Mouse (Mus musculus) neural tube, embryonic 12.5 days (tissue): Measurements from ENCODE around the gene Prdm10. TPM values are rescaled to one million over a fixed set of nuclear protein-coding genes. Genes with fewer than 3 reads are reported as not detected.

Experiments used
- ATAC-seq: fragments of 200-750 bp; cut with Nextera tagmentation; 2 replicates; pipeline ENCODE4 v1.8.0; 2017; ENCODE audit warnings: low read depth, mild to moderate bottlenecking, moderate TSS enrichment, moderate library complexity; ENCODE audit not compliant: low FRiP score
- H3K27ac ChIP-seq: fragments of 300-500 bp; sonication (generic); 2 replicates; pipeline ENCODE4 v1.5.1; 2016
- H3K27me3 ChIP-seq: fragments of 300-500 bp; sonication (generic); replicated peaks from 2 replicates; pipeline ENCODE4 v1.6.1; 2016; ENCODE audit warnings: mild to moderate bottlenecking
- H3K36me3 ChIP-seq: fragments of 300-500 bp; sonication (generic); 2 replicates; pipeline ENCODE4 v1.6.1; 2016; ENCODE audit warnings: mild to moderate bottlenecking
- H3K4me1 ChIP-seq: fragments of 300-500 bp; sonication (generic); 2 replicates; pipeline ENCODE4 v1.6.1; 2016
- H3K4me2 ChIP-seq: fragments of 300-500 bp; sonication (generic); replicated peaks from 2 replicates; pipeline ENCODE4 v1.6.1; 2016; ENCODE audit warnings: mild to moderate bottlenecking
- H3K4me3 ChIP-seq: fragments of 300-500 bp; sonication (generic); 2 replicates; pipeline ENCODE4 v1.5.1; 2016
- H3K9ac ChIP-seq: fragments of 300-500 bp; sonication (generic); 2 replicates; pipeline ENCODE4 v1.6.1; 2016; ENCODE audit warnings: mild to moderate bottlenecking
- H3K9me3 ChIP-seq: fragments of 300-500 bp; sonication (generic); 2 replicates; pipeline ENCODE4 v1.6.1; 2016; ENCODE audit warnings: mild to moderate bottlenecking
- WGBS: fragments of 180-500 bp; shearing (Covaris S2); methylation state at CpG from one replicate; pipeline ENCODE4 v1.1.7; 2016; 5-methylcytosine and 5-hydroxymethylcytosine counted together
- polyA plus RNA-seq: library from polyadenylated mRNA; unstranded; fragments of >200 nt; fragmentation: Nextera tagmentation; extraction: Ambion mirVana; gene quantifications from 2 replicates; pipeline ENCODE4 v1.2.1, GENCODE M21; 2016

Prdm10 gene
- polyA plus RNA-seq, 1 experiment from 2014 or later: 8.0 TPM

DNA sequence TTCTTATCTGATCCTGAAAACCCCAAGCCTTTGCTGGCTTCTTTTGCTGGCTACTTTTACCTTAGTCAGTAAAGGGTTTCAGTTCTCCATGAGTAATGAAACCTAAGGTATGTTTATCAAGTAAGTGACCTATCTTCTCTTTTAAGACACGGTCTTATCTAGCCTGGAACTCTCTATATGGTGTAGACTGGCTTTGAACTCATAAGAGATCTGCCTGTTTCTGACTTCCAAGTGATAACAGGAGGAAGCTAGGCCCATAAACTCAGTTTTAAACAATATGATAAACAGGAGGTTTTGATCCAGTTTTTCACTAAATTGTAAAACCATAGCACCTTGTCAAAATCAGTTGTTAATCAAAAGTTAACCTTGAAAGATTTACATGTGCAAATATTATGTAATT lies 33.5 kb downstream of the Prdm10 start:
- no peak overlapping the region for H3K4me2 ChIP-seq
- no peak for ATAC-seq
- H3K4me1 ChIP-seq: 0 out of 2 replicates have a peak, but pooled peaks cover 4% of the 10 kb centered on the region
- no peaks in the 10 kb centered on the region for H3K27me3 ChIP-seq
- no peak overlapping the region for H3K27ac ChIP-seq
- H3K9me3 ChIP-seq: no peaks in the 10 kb centered on the region
- H3K9ac ChIP-seq: no peak overlapping the region
- 91% methylated on average over 1 of the region's 1 CpGs for WGBS
- no peaks in the 10 kb centered on the region for H3K36me3 ChIP-seq
- no peak overlapping the region for H3K4me3 ChIP-seq

GRCm38 (mm10) chr9:31315983-31316382 lies 35.6 kb downstream of the Prdm10 start:
- Histone ChIP-seq H3K36me3 (no peaks in the 10 kb centered on the region), H3K9ac (no peak overlapping the region), H3K9me3 (no peaks in the 10 kb centered on the region), H3K4me3 (no peak overlapping the region), H3K4me1 (peaks cover 8% of the 10 kb centered on the region; the same call in 1 of the 2 replicates), H3K27me3 (no peaks in the 10 kb centered on the region), H3K27ac (no peak overlapping the region), H3K4me2 (no peak overlapping the region)
- 41% methylated on average over 8 of the region's 8 CpGs for WGBS
- peak; percentile 72; the same call in 1 of the 2 replicates for ATAC-seq

- Histone ChIP-seq H3K9ac (no peak overlapping the region), H3K27me3 (no peaks in the 10 kb centered on the region), H3K4me2 (no peak overlapping the region), H3K9me3 (no peaks in the 10 kb centered on the region), H3K27ac (no peak overlapping the region), H3K4me1 (peaks cover 18% of the 10 kb centered on the region; the same call in 1 of the 2 replicates), H3K36me3 (no peaks in the 10 kb centered on the region), H3K4me3 (no peak overlapping the region)
- whole genome bisulfite sequencing: 31% methylated on average over 5 of the region's 5 CpGs
- ATAC-seq: no peak
Measured at GRCm38 (mm10) chr9:31318956-31319355, 38.6 kb downstream of the Prdm10 start.

- Histone ChIP-seq H3K4me3 (no peak overlapping the region), H3K9me3 (no peaks in the 10 kb centered on the region), H3K4me1 (peaks cover 18% of the 10 kb centered on the region; the same call in 1 of the 2 replicates), H3K27me3 (no peaks in the 10 kb centered on the region), H3K4me2 (no peak overlapping the region), H3K9ac (no peak overlapping the region), H3K36me3 (no peaks in the 10 kb centered on the region), H3K27ac (no peak overlapping the region)
- no peak for ATAC-seq
- WGBS: 63% methylated on average over 1 of the region's 1 CpGs
Measured at GRCm38 (mm10) chr9:31320734-31321133, 40.4 kb downstream of the Prdm10 start.

GRCm38 (mm10) chr9:31321526-31321925 lies 41.2 kb downstream of the Prdm10 start:
- no peak for ATAC-seq
- no peaks in the 10 kb centered on the region for H3K27me3 ChIP-seq
- peaks cover 14% of the 10 kb centered on the region; the same call in 1 of the 2 replicates for H3K4me1 ChIP-seq
- no peaks in the 10 kb centered on the region for H3K36me3 ChIP-seq
- H3K9ac ChIP-seq: no peak overlapping the region
- H3K4me2 ChIP-seq: no peak overlapping the region
- no peak overlapping the region for H3K27ac ChIP-seq
- no peak overlapping the region for H3K4me3 ChIP-seq
- WGBS: 59% methylated on average over 4 of the region's 4 CpGs
- H3K9me3 ChIP-seq: no peaks in the 10 kb centered on the region

DNA sequence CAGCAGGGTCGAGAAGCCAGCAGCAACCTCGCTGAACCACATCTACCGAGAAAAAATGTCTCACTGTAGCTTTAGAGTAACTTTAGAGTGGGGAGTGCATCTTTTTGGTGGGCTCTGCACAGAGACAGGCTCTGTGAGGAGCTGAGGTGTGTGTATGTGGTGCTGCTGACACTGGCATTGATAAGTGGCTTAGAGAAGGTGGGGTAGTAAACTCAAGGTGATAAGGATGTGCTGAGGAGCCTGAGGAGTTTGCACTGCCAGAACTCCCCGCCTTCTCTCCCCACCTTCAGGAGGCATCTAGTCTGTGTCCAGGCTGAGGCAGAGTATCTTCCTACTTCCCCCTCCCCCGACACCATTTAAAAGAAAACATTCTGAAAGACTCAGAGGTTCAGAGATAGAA lies 41.8 kb downstream of the Prdm10 start:
- Histone ChIP-seq H3K9ac (no peak overlapping the region), H3K27me3 (no peaks in the 10 kb centered on the region), H3K4me2 (no peak overlapping the region), H3K4me3 (no peak overlapping the region), H3K9me3 (no peaks in the 10 kb centered on the region), H3K27ac (no peak overlapping the region), H3K36me3 (no peaks in the 10 kb centered on the region), H3K4me1 (peaks cover 14% of the 10 kb centered on the region; the same call in 1 of the 2 replicates)
- ATAC-seq: no peak
- 77% methylated on average over 5 of the region's 5 CpGs for WGBS

- Histone ChIP-seq H3K4me3 (no peak overlapping the region), H3K27me3 (no peaks in the 10 kb centered on the region), H3K36me3 (peaks cover 11% of the 10 kb centered on the region; the same call in 1 of the 2 replicates), H3K9me3 (no peaks in the 10 kb centered on the region), H3K9ac (no peak overlapping the region), H3K4me1 (no peaks in the 10 kb centered on the region), H3K27ac (no peak overlapping the region), H3K4me2 (no peak overlapping the region)
- ATAC-seq: no peak
- WGBS: 79% methylated on average over 3 of the region's 3 CpGs
Measured at GRCm38 (mm10) chr9:31330816-31331215, 50.5 kb downstream of the Prdm10 start.

DNA sequence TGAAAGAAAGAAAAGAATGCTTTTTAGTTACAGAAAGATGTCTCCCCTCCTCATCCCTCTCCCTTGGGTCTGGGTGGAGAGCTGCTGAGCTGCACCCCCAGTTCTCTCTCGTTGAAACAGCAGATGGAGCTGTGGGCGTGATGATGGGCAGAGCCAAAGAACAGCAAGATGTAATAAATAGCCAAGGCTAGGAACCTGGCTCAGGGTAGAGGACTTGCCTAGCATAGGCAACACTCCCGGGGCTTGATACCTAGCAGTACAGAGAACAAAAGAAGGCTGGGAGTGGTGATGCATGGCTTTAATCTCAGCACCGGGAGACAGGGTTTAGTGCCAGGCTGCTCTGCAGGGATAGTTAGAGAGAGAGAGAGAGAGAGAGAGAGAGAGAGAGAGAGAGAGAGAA lies 50.9 kb downstream of the Prdm10 start:
- Histone ChIP-seq H3K4me3 (no peak overlapping the region), H3K27me3 (no peaks in the 10 kb centered on the region), H3K4me1 (no peaks in the 10 kb centered on the region), H3K4me2 (no peak overlapping the region), H3K9ac (no peak overlapping the region), H3K9me3 (no peaks in the 10 kb centered on the region), H3K36me3 (peaks cover 16% of the 10 kb centered on the region), H3K27ac (no peak overlapping the region)
- WGBS: 43% methylated on average over 4 of the region's 4 CpGs
- ATAC-seq: no peak

DNA sequence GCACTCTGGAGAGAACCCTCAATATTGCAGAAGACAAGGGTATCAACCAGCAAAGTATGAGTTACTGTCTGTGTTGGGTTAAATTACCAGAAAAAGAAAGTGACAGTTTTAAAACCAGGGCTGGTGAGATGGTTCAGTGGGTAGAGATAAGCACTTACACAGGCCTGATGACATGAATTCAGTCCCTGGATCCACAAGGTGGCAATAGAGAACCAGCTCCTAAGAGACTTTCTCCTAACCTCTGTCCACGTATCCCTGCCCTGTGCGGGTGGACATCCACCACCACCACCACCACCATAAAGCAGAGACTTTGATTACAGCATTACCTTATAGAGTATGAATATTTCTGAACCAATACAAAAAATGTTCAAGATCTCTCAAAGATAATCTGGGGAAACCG lies 51.6 kb downstream of the Prdm10 start:
- no peak overlapping the region for H3K9ac ChIP-seq
- no peak overlapping the region for H3K27ac ChIP-seq
- H3K4me2 ChIP-seq: no peak overlapping the region
- no peaks in the 10 kb centered on the region for H3K9me3 ChIP-seq
- peaks cover 20% of the 10 kb centered on the region for H3K36me3 ChIP-seq
- H3K27me3 ChIP-seq: no peaks in the 10 kb centered on the region
- no peak overlapping the region for H3K4me3 ChIP-seq
- ATAC-seq: no peak
- WGBS: 72% methylated on average over 3 of the region's 3 CpGs
- H3K4me1 ChIP-seq: no peaks in the 10 kb centered on the region

- no peak overlapping the region for H3K27ac ChIP-seq
- no peaks in the 10 kb centered on the region for H3K27me3 ChIP-seq
- no peak for ATAC-seq
- peaks cover 13% of the 10 kb centered on the region for H3K36me3 ChIP-seq
- no peak overlapping the region for H3K9ac ChIP-seq
- H3K4me2 ChIP-seq: no peak overlapping the region
- no peak overlapping the region for H3K4me3 ChIP-seq
- H3K9me3 ChIP-seq: no peaks in the 10 kb centered on the region
- H3K4me1 ChIP-seq: no peaks in the 10 kb centered on the region
Measured at GRCm38 (mm10) chr9:31332826-31333225, 52.5 kb downstream of the Prdm10 start.

- Histone ChIP-seq H3K9ac (no peak overlapping the region), H3K36me3 (peaks cover 12% of the 10 kb centered on the region), H3K9me3 (no peaks in the 10 kb centered on the region), H3K27ac (no peak overlapping the region), H3K4me2 (no peak overlapping the region), H3K4me3 (no peak overlapping the region), H3K4me1 (no peaks in the 10 kb centered on the region), H3K27me3 (no peaks in the 10 kb centered on the region)
- 79% methylated on average over 6 of the region's 6 CpGs for WGBS
- ATAC-seq: no peak
Measured at GRCm38 (mm10) chr9:31334991-31335390, 54.7 kb downstream of the Prdm10 start.

DNA sequence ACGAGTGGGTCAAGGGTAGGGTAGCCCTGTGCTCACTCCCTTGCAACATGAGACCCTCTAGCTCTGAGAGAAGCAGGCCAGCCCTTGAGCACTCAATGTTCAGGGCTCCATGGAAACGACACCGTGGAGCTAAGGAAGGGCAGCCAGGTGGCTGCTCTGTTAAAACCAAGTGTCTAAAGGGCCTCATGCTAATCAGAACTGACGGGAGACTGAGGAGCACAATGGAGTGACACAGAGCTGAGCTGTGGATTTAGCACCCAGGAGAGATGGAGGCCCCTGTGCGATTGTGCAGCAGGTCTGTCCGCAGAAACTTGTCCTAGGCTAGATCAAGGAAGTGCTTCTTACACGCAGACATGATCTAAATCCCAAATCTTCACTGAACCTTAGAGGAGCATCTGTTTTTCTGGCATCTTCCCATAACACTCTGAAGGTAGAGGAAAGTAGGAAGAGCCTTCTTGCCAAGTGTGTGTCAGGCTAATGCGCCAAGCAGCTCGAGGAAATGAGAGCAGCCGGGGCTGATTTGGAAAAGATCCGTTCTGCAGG lies 64.0 kb downstream of the Prdm10 start:
- no peak overlapping the region for H3K4me2 ChIP-seq
- H3K4me3 ChIP-seq: no peak overlapping the region
- no peaks in the 10 kb centered on the region for H3K27me3 ChIP-seq
- H3K36me3 ChIP-seq: peaks cover 9% of the 10 kb centered on the region; the same call in 1 of the 2 replicates
- H3K9me3 ChIP-seq: no peaks in the 10 kb centered on the region
- WGBS: 69% methylated on average over 11 of the region's 11 CpGs
- no peak overlapping the region for H3K27ac ChIP-seq
- peaks cover 5% of the 10 kb centered on the region; the same call in 1 of the 2 replicates for H3K4me1 ChIP-seq
- no peak overlapping the region for H3K9ac ChIP-seq
- no peak for ATAC-seq

GRCm38 (mm10) chr9:31346575-31347080 lies 66.3 kb downstream of the Prdm10 start:
- WGBS: 79% methylated on average over 15 of the region's 15 CpGs
- no peak for ATAC-seq
- no peak overlapping the region for H3K4me2 ChIP-seq
- H3K4me3 ChIP-seq: no peak overlapping the region
- peaks cover 5% of the 10 kb centered on the region; the same call in 1 of the 2 replicates for H3K4me1 ChIP-seq
- H3K9ac ChIP-seq: no peak overlapping the region
- peaks cover 4% of the 10 kb centered on the region; the same call in 1 of the 2 replicates for H3K36me3 ChIP-seq
- H3K27ac ChIP-seq: no peak overlapping the region
- H3K9me3 ChIP-seq: no peaks in the 10 kb centered on the region
- no peaks in the 10 kb centered on the region for H3K27me3 ChIP-seq
